Mouse (Mus musculus): ENCODE data around the gene Clip4. TPM values are rescaled to one million over a fixed set of nuclear protein-coding genes. Genes with fewer than 3 reads are reported as not detected.

The Clip4 gene
- total RNA-seq, 4 experiments from 2014 or later: 17.2 to 42.7 (median 29.7) TPM

- no peak for DNase-seq
Observed at GRCm38 (mm10) chr17:71874795-71875194, 106.5 kb downstream of the Clip4 start.

GRCm38 (mm10) chr17:71875492-71875891 lies 107.2 kb downstream of the Clip4 start:
- no peak for DNase-seq

GRCm38 (mm10) chr17:71881369-71881768 lies 113.1 kb downstream of the Clip4 start:
- DNase-seq: no peak

- no peak for DNase-seq
Observed at GRCm38 (mm10) chr17:71909107-71909506, 140.8 kb downstream of the Clip4 start.

- no peak for DNase-seq
Observed at GRCm38 (mm10) chr17:71913188-71913587, 144.9 kb downstream of the Clip4 start.

Other genes starting within 250 kb of the Clip4 start
- gene Ndc80, start 241.6 kb upstream of the Clip4 start, total RNA-seq (2022): 1 to 10 TPM in 2 of 4 experiments, under 1 TPM in 2; 0.67 to 1.5 (median 0.99) TPM
- gene Spdya, start 216.4 kb upstream of the Clip4 start, total RNA-seq (2022): 1 to 10 TPM in 2 of 4 experiments, under 1 TPM in 2; 0.49 to 1.9 (median 1.3) TPM
- gene Wdr43, start 152.6 kb upstream of the Clip4 start, total RNA-seq (2022): 10 to 100 TPM; 41.7 to 62.5 (median 54.4) TPM
- gene Togaram2, start 95.2 kb upstream of the Clip4 start, total RNA-seq (2022): under 1 TPM in 2 of 4 experiments, not detected in 2; 0.19 to 0.28 TPM
- gene Pcare, start 15.6 kb upstream of the Clip4 start, total RNA-seq (2022): not detected

Measured in adrenal gland, adult 8-10 months (tissue).